Comparison of ENCODE assay signal across 8 mouse cellular contexts in genomic region chr1:100180050-100180449, GRCm38 (mm10).
DNase-seq lines count a peak whose midpoint lies in the region; ATAC-seq and TF ChIP-seq lines count a peak whose summit lies in the region.

No protein-coding gene starts in this region.

- no peaks in the 10 kb centered on the region for H3K36me3 ChIP-seq in stomach, postnatal 0 days (ENCODE audit: control insufficient read depth, insufficient read depth, low read length)

- WGBS in stomach, postnatal 0 days: 90% methylated on average over 5 of the region's 5 CpGs

- no peak overlapping the region for H3K4me2 ChIP-seq in stomach, postnatal 0 days (replicated peaks; ENCODE audit: low read depth)

- no peak for TF ChIP-seq EP300 in stomach, postnatal 0 days (optimal IDR thresholded peaks at IDR 0.05)

- peak; percentile 100 for ATAC-seq in stomach, postnatal 0 days (ENCODE audit: low FRiP score, low TSS enrichment)

- no peak overlapping the region for H3K4me3 ChIP-seq in stomach, postnatal 0 days (ENCODE audit: low read depth, low read length)

- H3K27ac ChIP-seq in stomach, postnatal 0 days (replicated peaks): no peak overlapping the region

- no peaks in the 10 kb centered on the region for H3K4me1 ChIP-seq in stomach, postnatal 0 days (replicated peaks; ENCODE audit: control insufficient read depth, insufficient read depth)

- H3K27me3 ChIP-seq in stomach, postnatal 0 days (ENCODE audit: control insufficient read depth, insufficient read depth, low read length): no peaks in the 10 kb centered on the region

- no peak for TF ChIP-seq CTCF in stomach, postnatal 0 days (IDR thresholded peaks at IDR 0.05; ENCODE audit: low read depth)

- no peak overlapping the region for H3K9ac ChIP-seq in stomach, postnatal 0 days (ENCODE audit: low read length)

- peak; percentile 3 for DNase-seq in ovary, postnatal 14 days (ENCODE audit: low spot score)
- DNase-seq in ovary, postnatal 36 days (ENCODE audit: low spot score): no peak
- DNase-seq in WW6 (ENCODE audit: low read depth, low spot score): peak; percentile 100
- DNase-seq in fat pad, adult 2 months (ENCODE audit: extremely low read depth, low read depth, low spot score): peak; percentile 42
- DNase-seq in hindlimb bud, embryonic 11.5 days (ENCODE audit: extremely low spot score, low read depth, low spot score): peak; percentile 100
- peak; percentile 6 for DNase-seq in lung, postnatal 36 days
- peak; percentile 74 for DNase-seq in stomach, postnatal 0 days (ENCODE audit: low spot score)
- DNase-seq in ovary, postnatal 10 days (ENCODE audit: low spot score): no peak

- no peaks in the 10 kb centered on the region for H3K9me3 ChIP-seq in stomach, postnatal 0 days (ENCODE audit: control insufficient read depth, low read length)

Comparison
In these comparisons a context has a peak if more than half of its experiments do, and no peak if none do; other contexts are left out.
1. DNase-seq: peak in ovary, postnatal 14 days (single experiment), WW6 (single experiment), fat pad, adult 2 months (single experiment), hindlimb bud, embryonic 11.5 days (single experiment), lung, postnatal 36 days (single experiment) and stomach, postnatal 0 days (single experiment); none in ovary, postnatal 36 days (single experiment) and ovary, postnatal 10 days (single experiment).